Mouse (Mus musculus): ENCODE measurements around the gene Repin1.

Repin1 gene

GRCm38 (mm10) chr6:48569065-48569807 is 24.4 kb upstream of the Repin1 start:
- TF ChIP-seq GATA4 (IDR thresholded peaks at IDR 0.05; ENCODE audit: insufficient replicate concordance, low read length) = no peak

- no peak for TF ChIP-seq GATA4 (IDR thresholded peaks at IDR 0.05; ENCODE audit: insufficient replicate concordance, low read length)
These were observed 21.7 kb upstream of the Repin1 start for GRCm38 (mm10) chr6:48572014-48572413.

- no peak for TF ChIP-seq GATA4 (IDR thresholded peaks at IDR 0.05; ENCODE audit: insufficient replicate concordance, low read length)
These were observed 21.1 kb upstream of the Repin1 start, which contains the start of gene Rarres2 for GRCm38 (mm10) chr6:48572572-48573061. Gene Rarres2, minus strand, starts transcription at chr6:48572789.

GRCm38 (mm10) chr6:48573280-48573679 is 20.4 kb upstream of the Repin1 start:
- no peak for TF ChIP-seq GATA4 (IDR thresholded peaks at IDR 0.05; ENCODE audit: insufficient replicate concordance, low read length)

GRCm38 (mm10) chr6:48573981-48574380 is 19.7 kb upstream of the Repin1 start:
- no peak for TF ChIP-seq GATA4 (IDR thresholded peaks at IDR 0.05; ENCODE audit: insufficient replicate concordance, low read length)

- TF ChIP-seq GATA4 (IDR thresholded peaks at IDR 0.05; ENCODE audit: insufficient replicate concordance, low read length) = no peak
These were observed 14.9 kb upstream of the Repin1 start for GRCm38 (mm10) chr6:48578736-48579135.

GRCm38 (mm10) chr6:48579215-48579648 is 14.5 kb upstream of the Repin1 start:
- no peak for TF ChIP-seq GATA4 (IDR thresholded peaks at IDR 0.05; ENCODE audit: insufficient replicate concordance, low read length)

- no peak for TF ChIP-seq GATA4 (IDR thresholded peaks at IDR 0.05; ENCODE audit: insufficient replicate concordance, low read length)
These were observed 12.4 kb upstream of the Repin1 start for GRCm38 (mm10) chr6:48581257-48581656.

- no peak for TF ChIP-seq GATA4 (IDR thresholded peaks at IDR 0.05; ENCODE audit: insufficient replicate concordance, low read length)
These were observed 11.6 kb upstream of the Repin1 start for GRCm38 (mm10) chr6:48582037-48582436.

- no peak for TF ChIP-seq GATA4 (IDR thresholded peaks at IDR 0.05; ENCODE audit: insufficient replicate concordance, low read length)
These were observed 4.4 kb upstream of the Repin1 start, which contains the start of gene Gm45021 for GRCm38 (mm10) chr6:48589194-48589750. Gene Gm45021, plus strand, starts transcription at chr6:48589610.

- TF ChIP-seq GATA4 (IDR thresholded peaks at IDR 0.05; ENCODE audit: insufficient replicate concordance, low read length) = no peak
These were observed 2.4 kb upstream of the Repin1 start for GRCm38 (mm10) chr6:48591221-48591845.

- no peak for TF ChIP-seq GATA4 (IDR thresholded peaks at IDR 0.05; ENCODE audit: insufficient replicate concordance, low read length)
These were observed 1.8 kb upstream of the Repin1 start for GRCm38 (mm10) chr6:48591871-48592270.

GRCm38 (mm10) chr6:48594043-48594738 is 508 bp downstream of the Repin1 start:
- TF ChIP-seq GATA4 (IDR thresholded peaks at IDR 0.05; ENCODE audit: insufficient replicate concordance, low read length) = no peak

GRCm38 (mm10) chr6:48595278-48595677 is 1.6 kb downstream of the Repin1 start:
- TF ChIP-seq GATA4 (IDR thresholded peaks at IDR 0.05; ENCODE audit: insufficient replicate concordance, low read length) = no peak

- TF ChIP-seq GATA4 (IDR thresholded peaks at IDR 0.05; ENCODE audit: insufficient replicate concordance, low read length) = no peak
These were observed 3.0 kb downstream of the Repin1 start for GRCm38 (mm10) chr6:48596545-48597232.

Measured in liver, adult (tissue).